Mouse (Mus musculus) embryonic fibroblast, embryonic 13.5 days (primary cell): ENCODE data around the gene Pdk3.

Source experiments
- CTCF ChIP-seq: IDR thresholded peaks from 2 replicates; pipeline ENCODE4 v1.5.1; 2011; ENCODE audit warnings: mild to moderate bottlenecking, control low read depth, low read length, moderate library complexity, borderline replicate concordance; ENCODE audit not compliant: insufficient read depth
- POLR2A ChIP-seq: IDR thresholded peaks from 2 replicates; pipeline ENCODE4 v1.6.1; 2011; ENCODE audit warnings: low read depth, mild to moderate bottlenecking, control low read depth, low read length, moderate library complexity

DNA sequence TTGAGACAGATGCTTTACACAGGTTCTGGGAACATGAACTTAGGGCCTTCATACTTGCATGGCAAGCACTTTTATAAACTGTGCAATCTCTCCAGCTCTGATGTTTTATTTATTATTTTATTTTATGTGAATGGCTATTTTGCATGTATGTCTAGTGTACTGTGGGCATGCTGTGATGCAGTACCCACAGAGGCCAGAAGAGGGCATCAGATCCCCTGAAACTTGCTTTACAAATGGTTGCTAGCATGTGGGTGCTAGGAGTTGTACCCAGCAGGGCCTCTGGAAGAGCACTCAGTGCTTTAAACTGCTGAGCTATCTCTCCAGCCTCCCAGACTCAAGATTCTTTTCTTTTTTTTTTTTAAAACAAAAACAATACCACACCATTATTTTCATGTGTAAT, 38.8 kb downstream of the Pdk3 start:
- TF ChIP-seq CTCF (no peak), POLR2A (no peak)
